Mouse (Mus musculus) forebrain, embryonic 16.5 days (tissue): ENCODE data around the gene Sfxn3. TPM values are rescaled to one million over a fixed set of nuclear protein-coding genes. Genes with fewer than 3 reads are reported as not detected.
A peak's percentile ranks its signal among the peaks of the same experiment; 100 is the strongest.

ENCODE experiments used
- ATAC-seq: fragments of 200-750 bp; cut with Nextera tagmentation; 2 replicates; pipeline ENCODE4 v1.8.0; 2017; ENCODE audit warnings: mild to moderate bottlenecking, moderate library complexity
- H3K27ac ChIP-seq: fragments of 300-500 bp; sonication (generic); 2 replicates; pipeline ENCODE4 v1.5.1; 2014; ENCODE audit warnings: low read length, control low read depth
- H3K27me3 ChIP-seq: fragments of 300-500 bp; sonication (generic); replicated peaks from 2 replicates; pipeline ENCODE4 v1.6.1; 2014; ENCODE audit warnings: low read length; ENCODE audit not compliant: control insufficient read depth, insufficient read depth
- H3K36me3 ChIP-seq: fragments of 300-500 bp; sonication (generic); 2 replicates; pipeline ENCODE4 v1.6.1; 2014; ENCODE audit not compliant: control insufficient read depth, insufficient read depth
- H3K4me1 ChIP-seq: fragments of 300-500 bp; sonication (generic); replicated peaks from 2 replicates; pipeline ENCODE4 v1.6.1; 2014; ENCODE audit warnings: low read length; ENCODE audit not compliant: control insufficient read depth, insufficient read depth
- H3K4me2 ChIP-seq: fragments of 300-500 bp; sonication (generic); 2 replicates; pipeline ENCODE4 v1.6.1; 2014; ENCODE audit warnings: mild to moderate bottlenecking, low read length, control low read depth
- H3K4me3 ChIP-seq: fragments of 300-500 bp; sonication (generic); replicated peaks from 2 replicates; pipeline ENCODE4 v1.5.1; 2014; ENCODE audit warnings: mild to moderate bottlenecking, low read length, control low read depth
- H3K9ac ChIP-seq: fragments of 300-500 bp; sonication (generic); replicated peaks from 2 replicates; pipeline ENCODE4 v1.6.1; 2014; ENCODE audit warnings: low read depth, low read length, control low read depth
- H3K9me3 ChIP-seq: fragments of 300-500 bp; sonication (generic); 2 replicates; pipeline ENCODE4 v1.6.1; 2016; ENCODE audit warnings: low read length; ENCODE audit not compliant: control insufficient read depth
- WGBS: fragments of 180-500 bp; shearing (Covaris S2); extraction: QIAGEN DNeasy Blood & Tissue Kit; methylation state at CpG from one replicate; pipeline ENCODE4 v1.1.7; 2014; 5-methylcytosine and 5-hydroxymethylcytosine counted together
- polyA plus RNA-seq: library from polyadenylated mRNA; unstranded; fragments of >200 nt; fragmentation: Nextera tagmentation; extraction: Ambion mirVana; gene quantifications from 2 replicates; pipeline ENCODE4 v1.2.1, GENCODE M21; 2015

Gene Sfxn3
- polyA plus RNA-seq, 1 experiment from 2014 or later, result 80.3 TPM

- ATAC-seq, result no peak
- H3K27ac ChIP-seq, result no peak overlapping the region
- no peaks in the 10 kb centered on the region for H3K27me3 ChIP-seq
- H3K4me2 ChIP-seq, result no peak overlapping the region
- H3K4me1 ChIP-seq, result peaks cover 5% of the 10 kb centered on the region
- H3K4me3 ChIP-seq, result no peak overlapping the region
- H3K9ac ChIP-seq, result no peak overlapping the region
- WGBS, result 78% methylated on average over 6 of the region's 6 CpGs
- no peaks in the 10 kb centered on the region for H3K9me3 ChIP-seq
- peaks cover 19% of the 10 kb centered on the region for H3K36me3 ChIP-seq
Measured at GRCm38 (mm10) chr19:45026958-45027670, 20.2 kb upstream of the Sfxn3 start.

GRCm38 (mm10) chr19:45027848-45028247, 19.5 kb upstream of the Sfxn3 start:
- 82% methylated on average over 6 of the region's 6 CpGs for WGBS
- no peaks in the 10 kb centered on the region for H3K9me3 ChIP-seq
- H3K36me3 ChIP-seq, result peaks cover 17% of the 10 kb centered on the region
- H3K4me2 ChIP-seq, result no peak overlapping the region
- H3K27ac ChIP-seq, result no peak overlapping the region
- H3K27me3 ChIP-seq, result no peaks in the 10 kb centered on the region
- peaks cover 7% of the 10 kb centered on the region for H3K4me1 ChIP-seq
- no peak overlapping the region for H3K4me3 ChIP-seq
- ATAC-seq, result no peak
- no peak overlapping the region for H3K9ac ChIP-seq

- Histone ChIP-seq H3K27me3 (no peaks in the 10 kb centered on the region), H3K9ac (no peak overlapping the region), H3K4me1 (peaks cover 7% of the 10 kb centered on the region)
Measured at GRCm38 (mm10) chr19:45028746-45029145, 18.6 kb upstream of the Sfxn3 start.

GRCm38 (mm10) chr19:45029571-45029970, 17.7 kb upstream of the Sfxn3 start:
- Histone ChIP-seq H3K4me3 (no peak overlapping the region), H3K36me3 (peaks cover 17% of the 10 kb centered on the region), H3K27me3 (no peaks in the 10 kb centered on the region), H3K9me3 (no peaks in the 10 kb centered on the region), H3K27ac (no peak overlapping the region), H3K9ac (no peak overlapping the region), H3K4me1 (peaks cover 7% of the 10 kb centered on the region), H3K4me2 (no peak overlapping the region)
- WGBS, result 51% methylated on average over 9 of the region's 9 CpGs
- ATAC-seq, result no peak

More at GRCm38 (mm10) chr19:45028746-45029145, 18.6 kb upstream of the Sfxn3 start:
- H3K27ac ChIP-seq, result no peak overlapping the region
- no peak overlapping the region for H3K4me3 ChIP-seq
- H3K9me3 ChIP-seq, result no peaks in the 10 kb centered on the region
- peaks cover 17% of the 10 kb centered on the region for H3K36me3 ChIP-seq
- no peak for ATAC-seq
- WGBS, result 63% methylated on average over 19 of the region's 19 CpGs
- H3K4me2 ChIP-seq, result no peak overlapping the region

- 39% methylated on average over 8 of the region's 8 CpGs for WGBS
- H3K4me2 ChIP-seq, result no peak overlapping the region
- peaks cover 14% of the 10 kb centered on the region; the same call in 1 of the 2 replicates for H3K36me3 ChIP-seq
- peaks cover 7% of the 10 kb centered on the region for H3K4me1 ChIP-seq
- no peak overlapping the region for H3K4me3 ChIP-seq
- H3K27ac ChIP-seq, result no peak overlapping the region
- no peak overlapping the region for H3K9ac ChIP-seq
- ATAC-seq, result peak; percentile 24; the same call in 1 of the 2 replicates
- H3K27me3 ChIP-seq, result no peaks in the 10 kb centered on the region
- no peaks in the 10 kb centered on the region for H3K9me3 ChIP-seq
Measured at GRCm38 (mm10) chr19:45030111-45030510, 17.2 kb upstream of the Sfxn3 start.

- Histone ChIP-seq H3K36me3 (peaks cover 10% of the 10 kb centered on the region; the same call in 1 of the 2 replicates), H3K4me2 (peak overlapping the region; percentile 31), H3K27me3 (no peaks in the 10 kb centered on the region), H3K9ac (no peak overlapping the region; the same call in 1 of the 2 replicates), H3K27ac (no peak overlapping the region), H3K9me3 (no peaks in the 10 kb centered on the region), H3K4me3 (no peak overlapping the region), H3K4me1 (peaks cover 7% of the 10 kb centered on the region)
- 43% methylated on average over 20 of the region's 20 CpGs for WGBS
- peak; percentile 31 for ATAC-seq
Measured at GRCm38 (mm10) chr19:45030746-45031693, 16.3 kb upstream of the Sfxn3 start.

GRCm38 (mm10) chr19:45031780-45032179, 15.5 kb upstream of the Sfxn3 start:
- 21% methylated on average over 4 of the region's 4 CpGs for WGBS
- Histone ChIP-seq H3K9ac (no peak overlapping the region), H3K27ac (no peak overlapping the region), H3K4me2 (no peak overlapping the region), H3K4me1 (peaks cover 7% of the 10 kb centered on the region), H3K36me3 (peaks cover 5% of the 10 kb centered on the region; the same call in 1 of the 2 replicates), H3K9me3 (no peaks in the 10 kb centered on the region), H3K4me3 (no peak overlapping the region), H3K27me3 (no peaks in the 10 kb centered on the region)
- ATAC-seq, result peak; percentile 41

GRCm38 (mm10) chr19:45032570-45033332, 14.6 kb upstream of the Sfxn3 start:
- no peak for ATAC-seq
- H3K9ac ChIP-seq, result no peak overlapping the region
- no peak overlapping the region for H3K27ac ChIP-seq
- no peaks in the 10 kb centered on the region for H3K27me3 ChIP-seq
- no peak overlapping the region for H3K4me3 ChIP-seq
- H3K4me1 ChIP-seq, result peaks cover 7% of the 10 kb centered on the region
- H3K9me3 ChIP-seq, result no peaks in the 10 kb centered on the region
- no peaks in the 10 kb centered on the region for H3K36me3 ChIP-seq
- no peak overlapping the region for H3K4me2 ChIP-seq
- WGBS, result 43% methylated on average over 16 of the region's 17 CpGs
